Mouse (Mus musculus) lung, adult 2 months (tissue): ENCODE measurements around the gene Pdxdc1.
"Not testable (repeated sequence)": the region's sequence is repeated elsewhere in the genome, so short reads cannot be mapped to it uniquely, and the experiment has no call there.

Experiments used
- CTCF ChIP-seq: fragments of 200-500 bp; IDR thresholded peaks from 2 replicates; pipeline ENCODE4 v1.5.1; 2011; ENCODE audit warnings: mild to moderate bottlenecking, low read length, control low read depth; ENCODE audit not compliant: insufficient read depth
- POLR2A ChIP-seq: fragments of 200-500 bp; IDR thresholded peaks from 2 replicates; pipeline ENCODE4 v1.6.1; 2011; ENCODE audit warnings: low read depth, mild to moderate bottlenecking, control low read depth, low read length, borderline replicate concordance; ENCODE audit errors: extremely low read depth

GRCm38 (mm10) chr16:13793441-13793840, 109.5 kb downstream of the Pdxdc1 start:
- not testable (repeated sequence) for TF ChIP-seq CTCF, POLR2A
